Mouse (Mus musculus) limb, embryonic 13.5 days (tissue): ENCODE data around the gene Camta1. TPM values are rescaled to one million over a fixed set of nuclear protein-coding genes. Genes with fewer than 3 reads are reported as not detected.

ENCODE experiments used
- ATAC-seq: fragments of 200-750 bp; cut with Nextera tagmentation; 2 replicates; pipeline ENCODE4 v1.8.0; 2017; ENCODE audit warnings: low read depth, moderate number of reproducible peaks, moderate TSS enrichment; ENCODE audit not compliant: low FRiP score
- H3K27ac ChIP-seq: fragments of 300-500 bp; sonication (generic); 2 replicates; pipeline ENCODE4 v1.5.1; 2015; ENCODE audit warnings: inconsistent platforms, mild to moderate bottlenecking, moderate library complexity
- H3K27me3 ChIP-seq: fragments of 300-500 bp; sonication (generic); 2 replicates; pipeline ENCODE4 v1.6.1; 2015; ENCODE audit warnings: mild to moderate bottlenecking, inconsistent platforms
- H3K36me3 ChIP-seq: fragments of 300-500 bp; sonication (generic); 2 replicates; pipeline ENCODE4 v1.6.1; 2015; ENCODE audit warnings: inconsistent platforms, mild to moderate bottlenecking, moderate library complexity
- H3K4me1 ChIP-seq: fragments of 300-500 bp; sonication (generic); 2 replicates; pipeline ENCODE4 v1.6.1; 2015; ENCODE audit warnings: inconsistent platforms
- H3K4me2 ChIP-seq: fragments of 300-500 bp; sonication (generic); replicated peaks from 2 replicates; pipeline ENCODE4 v1.6.1; 2015; ENCODE audit warnings: inconsistent platforms, mild to moderate bottlenecking, moderate library complexity
- H3K4me3 ChIP-seq: fragments of 300-500 bp; sonication (generic); 2 replicates; pipeline ENCODE4 v1.5.1; 2015; ENCODE audit warnings: moderate library complexity, mild to moderate bottlenecking, inconsistent platforms
- H3K9ac ChIP-seq: fragments of 300-500 bp; sonication (generic); 2 replicates; pipeline ENCODE4 v1.6.1; 2015; ENCODE audit warnings: mild to moderate bottlenecking, inconsistent platforms
- H3K9me3 ChIP-seq: fragments of 300-500 bp; sonication (generic); 2 replicates; pipeline ENCODE4 v1.6.1; 2016; ENCODE audit warnings: inconsistent platforms
- WGBS: fragments of 180-500 bp; shearing (Covaris S2); methylation state at CpG from one replicate; pipeline ENCODE4 v1.1.7; 2015; 5-methylcytosine and 5-hydroxymethylcytosine counted together
- polyA plus RNA-seq: library from polyadenylated mRNA; unstranded; fragments of >200 nt; fragmentation: Nextera tagmentation; extraction: Ambion mirVana; gene quantifications from 2 replicates; pipeline ENCODE4 v1.2.1, GENCODE M21; 2015

Camta1 gene
- polyA plus RNA-seq, 1 experiment from 2014 or later: 93.5 TPM

DNA sequence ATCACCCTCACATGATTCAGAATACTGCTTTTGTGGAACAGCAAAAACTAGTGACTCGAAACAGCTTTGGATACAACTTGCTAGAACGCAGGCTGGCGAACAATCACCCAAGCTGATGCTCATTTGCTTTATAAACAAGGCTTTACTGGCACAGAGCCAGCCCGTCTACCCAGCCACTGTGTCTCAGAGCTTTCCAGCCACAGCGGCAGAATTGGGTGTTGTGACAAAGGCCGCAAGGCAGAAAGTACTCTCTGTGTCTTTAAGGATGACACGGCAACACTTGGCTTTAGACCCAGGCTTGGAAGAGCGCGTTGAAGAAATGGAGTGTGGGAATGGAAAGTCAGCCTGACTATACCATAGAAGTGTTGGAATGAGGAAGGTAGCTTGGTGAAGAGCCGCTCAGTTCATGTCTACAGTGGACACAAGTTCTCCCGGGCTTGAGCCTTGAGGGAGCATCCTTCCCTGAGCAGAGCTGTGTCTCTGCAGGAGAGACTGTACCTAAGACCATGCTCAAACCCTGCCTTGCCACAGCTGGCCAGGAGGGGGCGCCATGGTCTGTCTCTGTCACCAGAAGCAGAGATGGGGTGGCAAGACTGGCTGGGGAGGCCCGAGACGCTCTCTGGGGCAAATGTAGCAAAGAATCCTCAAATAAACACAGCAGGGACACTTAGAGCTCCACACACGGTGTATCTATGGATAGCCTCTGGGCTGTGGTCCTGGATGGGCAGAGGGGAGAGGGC is 645.0 kb downstream of the Camta1 start:
- H3K4me2 ChIP-seq: no peak overlapping the region
- H3K36me3 ChIP-seq: no peaks in the 10 kb centered on the region
- 0 out of 2 replicates have a peak, but pooled peaks cover 5% of the 10 kb centered on the region for H3K9me3 ChIP-seq
- H3K4me3 ChIP-seq: no peak overlapping the region
- no peak overlapping the region for H3K9ac ChIP-seq
- ATAC-seq: no peak
- H3K4me1 ChIP-seq: 0 out of 2 replicates have a peak, but pooled peaks cover 5% of the 10 kb centered on the region
- H3K27ac ChIP-seq: no peak overlapping the region
- 77% methylated on average over 15 of the region's 15 CpGs for WGBS
- no peaks in the 10 kb centered on the region for H3K27me3 ChIP-seq

DNA sequence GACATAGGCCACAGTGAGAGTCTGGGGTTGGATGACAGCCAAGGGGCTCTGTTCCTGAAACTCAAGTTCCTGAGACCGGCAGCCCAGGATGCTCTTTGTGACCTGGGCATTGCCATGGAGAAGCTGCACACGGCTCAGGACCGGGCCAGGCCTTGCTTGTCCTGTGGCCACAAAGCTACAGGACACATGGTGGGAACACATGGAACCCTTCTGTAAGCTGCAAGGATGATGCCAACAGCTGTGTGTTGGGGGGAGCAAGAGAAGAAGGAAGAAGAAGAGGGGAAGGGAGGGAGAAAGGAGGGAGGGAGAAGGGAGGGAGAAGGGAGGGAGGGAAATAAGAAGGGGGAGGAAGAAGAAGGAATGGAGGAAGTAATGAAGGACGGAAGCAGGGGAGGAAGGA is 645.8 kb downstream of the Camta1 start:
- Histone ChIP-seq H3K27ac (no peak overlapping the region), H3K4me2 (no peak overlapping the region), H3K4me1 (0 out of 2 replicates have a peak, but pooled peaks cover 5% of the 10 kb centered on the region), H3K9me3 (0 out of 2 replicates have a peak, but pooled peaks cover 5% of the 10 kb centered on the region), H3K27me3 (no peaks in the 10 kb centered on the region), H3K36me3 (no peaks in the 10 kb centered on the region), H3K9ac (no peak overlapping the region), H3K4me3 (no peak overlapping the region)
- no peak for ATAC-seq
- 54% methylated on average over 4 of the region's 4 CpGs for WGBS

GRCm38 (mm10) chr4:151215179-151215578 is 646.5 kb downstream of the Camta1 start:
- H3K9ac ChIP-seq: no peak overlapping the region
- H3K27me3 ChIP-seq: no peaks in the 10 kb centered on the region
- no peak overlapping the region for H3K4me3 ChIP-seq
- 43% methylated on average over 1 of the region's 1 CpGs for WGBS
- H3K9me3 ChIP-seq: 0 out of 2 replicates have a peak, but pooled peaks cover 5% of the 10 kb centered on the region
- H3K27ac ChIP-seq: no peak overlapping the region
- H3K36me3 ChIP-seq: no peaks in the 10 kb centered on the region
- no peak overlapping the region for H3K4me2 ChIP-seq
- no peak for ATAC-seq
- 0 out of 2 replicates have a peak, but pooled peaks cover 5% of the 10 kb centered on the region for H3K4me1 ChIP-seq

GRCm38 (mm10) chr4:151213475-151213874 is 648.2 kb downstream of the Camta1 start:
- ATAC-seq: no peak
- Histone ChIP-seq H3K36me3 (no peaks in the 10 kb centered on the region), H3K27me3 (no peaks in the 10 kb centered on the region), H3K4me3 (no peak overlapping the region), H3K27ac (no peak overlapping the region), H3K4me1 (0 out of 2 replicates have a peak, but pooled peaks cover 5% of the 10 kb centered on the region), H3K9ac (no peak overlapping the region), H3K9me3 (0 out of 2 replicates have a peak, but pooled peaks cover 5% of the 10 kb centered on the region), H3K4me2 (no peak overlapping the region)
- 74% methylated on average over 11 of the region's 11 CpGs for WGBS

GRCm38 (mm10) chr4:151211992-151212391 is 649.7 kb downstream of the Camta1 start:
- Histone ChIP-seq H3K36me3 (no peaks in the 10 kb centered on the region), H3K27me3 (no peaks in the 10 kb centered on the region), H3K9ac (no peak overlapping the region), H3K4me3 (no peak overlapping the region), H3K9me3 (no peaks in the 10 kb centered on the region), H3K4me1 (0 out of 2 replicates have a peak, but pooled peaks cover 5% of the 10 kb centered on the region), H3K4me2 (no peak overlapping the region), H3K27ac (no peak overlapping the region)
- no peak for ATAC-seq
- 92% methylated on average over 6 of the region's 6 CpGs for WGBS

- Histone ChIP-seq H3K27ac (no peak overlapping the region), H3K9ac (no peak overlapping the region), H3K27me3 (no peaks in the 10 kb centered on the region), H3K4me3 (no peak overlapping the region), H3K9me3 (no peaks in the 10 kb centered on the region), H3K36me3 (no peaks in the 10 kb centered on the region), H3K4me2 (no peak overlapping the region), H3K4me1 (peaks cover 14% of the 10 kb centered on the region)
- WGBS: 91% methylated on average over 7 of the region's 7 CpGs
- no peak for ATAC-seq
Measured at GRCm38 (mm10) chr4:151207566-151207965, 654.1 kb downstream of the Camta1 start.

GRCm38 (mm10) chr4:151202891-151203290 is 658.8 kb downstream of the Camta1 start:
- no peak for ATAC-seq
- Histone ChIP-seq H3K9ac (no peak overlapping the region), H3K27me3 (no peaks in the 10 kb centered on the region), H3K4me2 (no peak overlapping the region), H3K27ac (0 out of 2 replicates have a peak overlapping the region, but pooled peaks have one; percentile 33), H3K4me3 (no peak overlapping the region), H3K9me3 (peaks cover 4% of the 10 kb centered on the region; the same call in 1 of the 2 replicates), H3K36me3 (no peaks in the 10 kb centered on the region), H3K4me1 (peaks cover 18% of the 10 kb centered on the region)
- WGBS: 22% methylated on average over 6 of the region's 6 CpGs

- no peak overlapping the region for H3K4me2 ChIP-seq
- WGBS: 72% methylated on average over 9 of the region's 9 CpGs
- peaks cover 5% of the 10 kb centered on the region; the same call in 1 of the 2 replicates for H3K9me3 ChIP-seq
- H3K4me3 ChIP-seq: no peak overlapping the region
- no peak overlapping the region for H3K27ac ChIP-seq
- ATAC-seq: no peak
- H3K36me3 ChIP-seq: no peaks in the 10 kb centered on the region
- no peak overlapping the region for H3K9ac ChIP-seq
- H3K4me1 ChIP-seq: peaks cover 18% of the 10 kb centered on the region
- H3K27me3 ChIP-seq: peaks cover 9% of the 10 kb centered on the region; the same call in 1 of the 2 replicates
Measured at GRCm38 (mm10) chr4:151200316-151200715, 661.4 kb downstream of the Camta1 start.

- Histone ChIP-seq H3K4me3 (no peak overlapping the region), H3K9ac (no peak overlapping the region), H3K36me3 (no peaks in the 10 kb centered on the region), H3K4me2 (no peak overlapping the region), H3K4me1 (no peaks in the 10 kb centered on the region), H3K27me3 (peaks cover 14% of the 10 kb centered on the region; the same call in 1 of the 2 replicates), H3K27ac (no peak overlapping the region), H3K9me3 (peaks cover 5% of the 10 kb centered on the region; the same call in 1 of the 2 replicates)
- no peak for ATAC-seq
- WGBS: 26% methylated on average over 10 of the region's 10 CpGs
Measured at GRCm38 (mm10) chr4:151195126-151195525, 666.5 kb downstream of the Camta1 start.

DNA sequence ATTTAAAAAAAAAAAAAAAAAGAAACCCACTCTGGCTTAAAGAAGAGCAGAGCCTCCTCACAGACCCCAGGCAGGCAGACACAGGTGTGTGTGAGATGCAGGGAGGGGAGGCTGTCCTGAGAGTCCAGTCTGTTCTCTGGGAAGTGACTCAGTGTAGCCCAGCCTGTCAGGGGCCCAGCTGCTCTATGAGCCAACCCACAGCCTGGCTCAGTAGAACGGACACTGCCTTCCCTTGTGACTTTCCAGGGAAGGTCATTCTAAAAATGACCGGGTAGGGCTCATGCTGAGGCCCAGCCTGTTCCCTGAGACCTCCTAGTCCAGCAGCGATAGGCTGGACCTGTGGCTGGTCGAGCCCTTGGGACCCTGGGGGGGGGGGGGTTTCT is 667.0 kb downstream of the Camta1 start:
- Histone ChIP-seq H3K27ac (no peak overlapping the region), H3K9ac (no peak overlapping the region), H3K4me1 (no peaks in the 10 kb centered on the region), H3K4me3 (no peak overlapping the region), H3K4me2 (no peak overlapping the region), H3K36me3 (no peaks in the 10 kb centered on the region), H3K9me3 (peaks cover 5% of the 10 kb centered on the region; the same call in 1 of the 2 replicates), H3K27me3 (peaks cover 14% of the 10 kb centered on the region; the same call in 1 of the 2 replicates)
- 43% methylated on average over 4 of the region's 4 CpGs for WGBS
- no peak for ATAC-seq

DNA sequence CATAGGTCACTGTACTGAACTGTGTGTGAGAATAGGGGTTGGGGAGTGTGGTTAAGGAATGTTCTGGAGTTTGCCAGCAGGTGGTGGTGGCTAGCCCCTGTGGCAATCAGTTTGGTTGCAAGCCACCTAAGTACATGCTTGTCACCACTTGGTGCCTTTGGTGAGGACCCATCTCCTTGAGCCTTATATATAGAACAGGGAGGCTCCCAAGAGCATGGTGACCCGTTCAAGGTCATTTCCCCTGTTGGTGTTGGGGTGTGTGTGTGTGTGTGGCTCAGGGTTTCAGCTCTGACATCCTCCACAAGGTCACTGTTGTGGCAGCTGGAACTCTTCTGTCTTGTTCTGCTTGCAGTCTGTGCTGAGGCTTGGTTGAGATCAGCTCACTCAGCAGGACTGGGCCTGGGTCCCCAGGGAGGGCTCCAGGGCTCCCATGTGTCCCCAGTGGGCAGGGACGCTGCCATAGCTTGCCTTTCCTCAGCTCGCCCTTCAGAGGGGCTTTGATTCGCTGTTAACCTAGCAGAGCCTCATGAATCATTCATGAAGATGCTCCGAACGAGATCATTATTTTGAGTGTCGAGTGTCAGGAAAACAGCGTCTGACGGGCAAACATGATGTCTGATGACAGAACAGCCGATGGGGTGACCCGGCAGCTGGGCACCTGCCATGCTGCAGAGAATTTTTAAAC is 667.5 kb downstream of the Camta1 start:
- Histone ChIP-seq H3K9me3 (peaks cover 5% of the 10 kb centered on the region; the same call in 1 of the 2 replicates), H3K36me3 (no peaks in the 10 kb centered on the region), H3K4me3 (no peak overlapping the region), H3K27me3 (peaks cover 14% of the 10 kb centered on the region; the same call in 1 of the 2 replicates), H3K27ac (no peak overlapping the region), H3K9ac (no peak overlapping the region), H3K4me1 (no peaks in the 10 kb centered on the region), H3K4me2 (no peak overlapping the region)
- WGBS: 50% methylated on average over 11 of the region's 11 CpGs
- ATAC-seq: no peak

DNA sequence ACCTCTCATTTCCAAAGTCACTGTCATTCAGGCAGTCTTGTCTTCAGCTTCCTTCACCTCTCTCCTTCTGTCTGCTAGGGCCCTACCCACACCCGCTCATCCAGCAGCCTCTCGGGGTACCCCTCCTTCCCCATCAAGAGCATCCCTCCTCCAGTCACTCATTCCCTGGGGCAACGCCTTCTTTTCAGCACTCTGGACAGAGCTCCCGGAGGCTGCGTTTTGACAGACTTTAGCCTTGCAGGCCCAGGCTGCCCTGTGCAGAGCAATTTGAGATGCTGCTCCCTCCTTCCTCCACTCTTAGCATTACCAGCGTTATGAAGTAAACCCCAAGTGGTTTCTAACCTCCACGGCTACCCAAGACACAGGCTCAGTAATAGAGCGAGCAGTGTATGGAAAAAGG is 675.2 kb downstream of the Camta1 start:
- no peak overlapping the region for H3K27ac ChIP-seq
- peak; percentile 54; the same call in 1 of the 2 replicates for ATAC-seq
- no peaks in the 10 kb centered on the region for H3K36me3 ChIP-seq
- H3K9ac ChIP-seq: no peak overlapping the region
- WGBS: 12% methylated on average over 8 of the region's 8 CpGs
- no peaks in the 10 kb centered on the region for H3K27me3 ChIP-seq
- H3K4me2 ChIP-seq: no peak overlapping the region
- H3K4me3 ChIP-seq: no peak overlapping the region
- no peaks in the 10 kb centered on the region for H3K9me3 ChIP-seq
- no peaks in the 10 kb centered on the region for H3K4me1 ChIP-seq
